Mouse (Mus musculus): ENCODE measurements around the gene Ganab.
"Not testable (repeated sequence)": the region's sequence is repeated elsewhere in the genome, so short reads cannot be mapped to it uniquely, and the experiment has no call there.

Ganab gene

DNA sequence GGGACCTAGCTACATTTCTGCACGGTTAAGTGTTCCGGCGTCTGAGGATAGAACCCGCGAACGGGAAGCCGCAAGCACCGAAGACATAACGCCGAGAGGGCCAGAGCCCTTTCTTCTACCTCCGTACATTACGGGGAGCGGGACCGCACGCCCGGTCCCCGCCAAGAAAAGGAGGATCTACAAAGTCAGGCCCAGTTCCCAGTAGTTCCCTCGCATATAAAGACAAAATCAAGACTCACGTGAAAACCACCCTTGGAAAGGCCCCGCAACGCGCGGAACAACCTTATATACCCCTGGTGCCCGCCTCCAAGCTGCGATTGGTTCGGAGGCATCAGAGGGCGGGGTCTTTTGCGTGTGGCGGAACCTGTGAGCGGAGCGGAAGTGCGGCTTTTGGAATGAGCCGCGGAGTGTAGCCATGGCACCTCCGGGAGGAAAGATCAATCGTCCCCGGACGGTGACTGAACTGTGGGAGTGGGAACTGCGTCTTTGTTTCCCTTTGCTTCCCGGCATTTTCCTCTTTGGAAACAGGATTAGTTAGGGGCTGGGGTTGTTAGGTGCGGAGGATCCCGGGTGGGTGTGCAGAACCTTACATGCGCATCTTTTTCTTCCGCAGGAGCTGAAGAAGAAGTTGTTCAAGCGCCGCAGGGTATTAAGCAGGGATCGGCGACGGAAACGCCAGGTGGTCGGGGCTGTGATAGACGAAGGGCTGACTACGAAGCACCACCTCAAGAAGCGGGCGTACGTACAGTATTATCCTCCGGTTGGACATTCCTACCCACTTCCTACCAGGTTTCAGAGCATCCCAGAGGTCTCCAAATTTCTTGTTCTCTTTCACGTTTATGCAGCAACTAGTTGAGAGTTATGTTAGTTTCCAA lies 9.1 kb upstream of the Ganab start, which contains the start of the genes 1810009A15Rik and Gm49416:
1810009A15Rik (plus strand) TSS at position 343 of the 875 bp plus-strand sequence.
Gm49416 (plus strand) TSS at position 416 of the 875 bp plus-strand sequence.
- peak; percentile 97 for DNase-seq (ENCODE audit: low spot score)

DNA sequence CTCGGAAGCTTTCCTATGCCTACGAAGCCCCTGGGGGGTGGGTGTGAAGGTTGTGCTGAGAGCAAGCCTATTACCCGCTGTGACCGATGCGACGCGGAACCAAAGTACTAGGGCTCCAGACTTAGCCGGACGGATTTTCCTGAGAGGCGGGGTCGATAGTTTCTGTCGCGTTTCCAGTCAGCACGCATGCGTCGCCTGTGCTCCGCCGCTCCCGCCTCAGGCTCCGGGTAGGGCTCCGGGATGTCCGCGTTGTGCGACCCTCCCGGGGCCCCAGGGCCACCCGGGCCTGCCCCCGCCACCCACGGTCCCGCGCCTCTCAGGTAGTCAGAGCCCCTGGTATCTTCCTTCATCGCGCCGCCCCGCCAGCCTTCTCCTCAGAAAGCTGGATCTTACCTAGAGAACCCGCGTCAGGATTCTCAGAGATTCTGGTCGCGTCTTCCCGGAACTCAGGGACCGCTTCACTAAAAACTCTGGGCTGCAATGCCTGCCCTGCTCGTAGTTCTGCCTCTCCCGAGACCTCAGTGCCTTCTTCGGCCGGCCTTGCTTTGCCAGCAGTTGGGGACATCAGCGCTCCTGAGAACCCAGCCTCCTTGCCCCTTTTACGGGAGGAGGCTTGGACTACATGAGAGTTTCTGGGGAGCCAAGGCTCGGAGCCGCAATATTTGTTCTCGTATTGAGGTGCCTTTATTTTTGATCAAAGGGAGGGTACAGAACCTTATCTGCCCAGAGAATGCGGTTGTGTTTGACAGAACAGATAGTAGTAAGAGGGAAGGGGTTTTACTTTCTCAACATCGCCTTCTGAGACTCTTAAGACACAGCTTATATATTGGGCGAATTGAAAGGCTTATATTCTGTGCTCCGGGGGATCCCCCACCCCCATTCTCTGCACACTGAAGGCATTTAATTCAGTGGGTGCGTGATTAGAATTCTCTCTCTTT lies 4.8 kb upstream of the Ganab start, which contains the start of gene Ints5:
Ints5 (plus strand) TSS at position 177 of the 938 bp plus-strand sequence.
- peak; percentile 88 for DNase-seq (ENCODE audit: low spot score)

DNA sequence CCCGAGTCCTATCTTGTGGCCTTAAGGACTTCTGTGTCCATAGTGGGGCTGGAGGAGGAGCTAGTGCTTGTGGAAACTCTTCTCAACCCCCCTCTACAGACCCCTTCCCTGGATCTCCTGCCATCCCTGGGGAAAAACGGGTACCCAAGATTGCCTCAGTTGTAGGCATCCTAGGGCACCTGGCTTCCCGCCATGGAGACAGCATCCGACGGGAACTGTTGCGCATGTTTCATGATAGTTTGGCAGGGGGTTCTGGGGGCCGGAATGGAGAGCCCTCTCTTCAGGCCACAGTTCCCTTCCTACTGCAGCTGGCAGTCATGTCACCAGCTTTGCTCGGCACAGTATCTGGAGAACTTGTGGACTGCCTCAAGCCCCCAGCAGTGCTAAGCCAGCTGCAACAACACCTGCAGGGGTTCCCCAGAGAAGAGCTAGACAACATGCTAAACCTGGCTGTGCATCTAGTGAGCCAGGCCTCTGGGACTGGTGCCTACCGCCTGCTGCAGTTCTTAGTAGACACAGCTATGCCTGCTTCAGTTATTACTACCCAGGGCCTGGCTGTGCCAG lies 2.4 kb upstream of the Ganab start:
- DNase-seq (ENCODE audit: low spot score) = no peak

DNA sequence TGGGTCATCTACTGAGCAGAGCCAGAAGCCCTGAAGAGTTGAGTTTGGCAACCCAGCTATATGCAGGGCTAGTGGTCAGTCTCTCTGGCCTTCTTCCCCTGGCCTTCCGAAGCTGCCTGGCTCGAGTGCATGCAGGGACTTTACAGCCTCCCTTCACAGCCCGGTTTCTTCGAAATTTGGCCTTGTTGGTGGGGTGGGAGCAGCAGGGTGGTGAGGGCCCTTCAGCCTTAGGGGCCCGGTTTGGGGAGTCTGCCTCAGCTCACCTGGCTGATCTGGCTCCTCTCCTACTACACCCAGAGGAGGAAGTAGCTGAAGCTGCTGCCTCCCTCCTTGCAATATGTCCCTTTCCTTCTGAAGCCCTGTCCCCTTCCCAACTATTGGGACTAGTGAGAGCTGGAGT lies 1.6 kb upstream of the Ganab start:
- DNase-seq (ENCODE audit: low spot score) = not testable (repeated sequence)

DNA sequence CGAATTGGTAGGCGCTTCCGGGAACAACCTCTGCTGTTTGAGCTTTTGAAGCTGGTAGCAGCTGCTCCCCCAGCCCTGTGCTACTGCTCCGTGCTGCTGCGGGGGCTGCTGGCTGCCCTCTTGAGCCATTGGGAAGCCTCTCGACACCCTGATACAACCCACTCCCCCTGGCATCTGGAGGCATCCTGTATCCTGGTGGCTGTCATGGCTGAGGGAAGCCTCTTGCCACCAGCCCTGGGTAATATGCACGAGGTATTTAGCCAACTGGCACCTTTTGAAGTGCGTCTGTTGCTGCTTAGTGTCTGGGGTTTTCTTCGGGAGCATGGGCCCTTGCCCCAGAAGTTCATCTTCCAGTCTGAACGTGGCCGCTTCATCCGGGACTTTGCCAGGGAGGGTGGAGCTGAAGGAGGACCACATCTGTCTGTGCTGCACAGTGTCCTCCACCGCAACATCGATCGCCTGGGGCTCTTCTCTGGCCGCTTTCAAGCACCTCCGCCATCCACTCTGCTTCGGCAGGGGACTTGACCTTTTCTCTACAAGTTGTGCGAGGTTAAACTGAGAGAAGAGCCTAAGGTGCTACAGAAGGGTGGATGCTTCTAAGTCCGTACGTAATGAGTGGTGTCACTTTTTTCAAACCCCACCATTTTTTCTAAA lies 533 bp upstream of the Ganab start:
- not testable (repeated sequence) for DNase-seq (ENCODE audit: low spot score)

DNA sequence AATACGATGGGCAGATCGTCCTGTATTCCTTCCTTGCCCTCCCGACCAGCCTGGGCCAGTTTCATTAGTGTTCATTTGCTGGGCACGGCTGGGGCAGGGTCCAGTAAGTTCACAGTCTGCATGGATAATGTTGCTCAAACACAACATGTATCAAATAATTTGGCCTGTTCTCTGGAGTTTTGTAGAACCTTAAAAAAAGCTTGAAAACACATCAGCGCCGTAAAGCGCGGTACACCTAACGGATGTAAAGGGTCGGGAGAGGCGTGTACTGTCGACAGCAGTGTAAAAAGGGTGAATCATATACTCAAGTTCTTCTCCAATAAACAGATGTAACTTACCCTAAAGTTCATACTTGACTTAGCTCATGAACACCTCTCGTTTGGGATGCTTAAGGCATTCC lies 705 bp downstream of the Ganab start:
- peak; percentile 50 for DNase-seq (ENCODE audit: low spot score)

DNA sequence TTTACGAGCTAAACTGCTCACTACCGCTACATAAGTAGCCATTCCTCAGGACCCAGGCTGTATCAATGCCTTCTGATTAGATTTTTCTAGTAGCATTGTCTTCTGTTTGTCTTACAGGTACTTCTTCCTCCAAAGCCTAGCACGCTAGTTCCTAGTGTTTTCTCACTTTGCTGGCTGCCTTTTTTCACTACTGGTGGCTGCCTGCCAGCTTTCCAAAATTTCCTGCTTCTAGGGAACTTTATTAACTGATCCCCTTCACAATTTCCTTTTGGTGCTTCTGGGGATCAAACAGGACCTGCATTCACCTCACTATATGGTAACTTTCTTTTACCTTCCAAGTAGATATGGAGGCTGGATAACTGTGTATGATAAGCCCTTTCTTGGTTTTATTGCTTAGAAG lies 1.2 kb downstream of the Ganab start:
- no peak for DNase-seq (ENCODE audit: low spot score)

DNA sequence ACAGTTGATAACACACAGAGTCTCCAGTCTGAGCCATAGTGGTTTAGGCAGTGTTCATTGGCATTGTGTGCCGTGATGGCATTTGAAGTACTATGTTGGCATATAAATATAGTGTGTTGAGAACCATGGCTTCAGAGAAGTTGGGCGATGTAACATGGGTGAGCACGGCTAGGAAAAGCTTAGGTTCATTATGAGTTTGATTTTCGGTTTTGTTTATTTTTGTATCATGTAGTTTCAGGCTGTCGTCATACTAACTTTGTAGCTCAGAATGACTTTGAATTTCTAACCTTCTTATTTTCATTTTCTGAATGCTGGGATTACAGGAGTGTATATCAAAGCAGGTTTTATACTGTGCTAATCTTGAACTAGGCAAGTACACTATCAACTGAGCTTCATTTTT lies 5.5 kb downstream of the Ganab start:
- no peak for DNase-seq (ENCODE audit: low spot score)

DNA sequence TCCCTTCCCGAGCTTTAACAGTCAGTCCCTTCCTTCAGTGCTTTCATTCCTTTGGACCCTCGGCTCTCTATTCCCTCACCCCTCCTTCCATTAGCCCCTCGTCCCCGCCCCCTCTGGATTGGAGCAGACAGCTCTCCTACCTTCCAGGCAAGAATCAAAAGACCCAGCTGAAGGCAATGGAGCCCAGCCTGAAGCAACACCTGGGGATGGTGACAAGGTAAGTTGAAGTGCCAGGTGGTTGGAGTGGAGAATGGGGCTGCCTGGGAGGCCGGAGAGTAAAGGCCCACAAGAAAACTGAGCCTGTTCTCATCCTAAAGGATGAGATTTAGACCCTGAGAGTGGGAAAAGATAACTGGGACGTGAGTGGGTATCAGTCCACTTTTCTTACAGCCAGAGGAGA lies 10.7 kb downstream of the Ganab start:
- DNase-seq (ENCODE audit: low spot score) = no peak

DNA sequence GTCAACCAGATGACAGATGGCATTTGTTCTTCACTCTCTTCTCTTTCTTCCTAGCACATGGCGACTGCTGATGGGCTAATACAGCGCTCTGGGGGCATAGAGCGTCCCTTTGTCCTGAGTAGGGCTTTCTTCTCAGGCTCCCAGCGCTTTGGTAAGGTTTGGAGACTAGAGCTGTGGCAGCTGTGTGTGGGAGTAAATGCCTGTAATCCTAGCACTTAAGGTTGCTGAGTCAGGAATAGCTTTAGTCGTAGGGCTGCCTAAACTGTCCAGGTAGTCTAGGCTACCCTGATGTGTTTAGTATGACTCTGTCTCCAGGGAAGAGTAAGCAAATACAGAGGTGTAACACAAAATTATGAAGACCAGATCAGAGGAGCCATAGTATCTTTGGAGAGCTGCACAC lies 13.9 kb downstream of the Ganab start:
- no peak for DNase-seq (ENCODE audit: low spot score)

DNA sequence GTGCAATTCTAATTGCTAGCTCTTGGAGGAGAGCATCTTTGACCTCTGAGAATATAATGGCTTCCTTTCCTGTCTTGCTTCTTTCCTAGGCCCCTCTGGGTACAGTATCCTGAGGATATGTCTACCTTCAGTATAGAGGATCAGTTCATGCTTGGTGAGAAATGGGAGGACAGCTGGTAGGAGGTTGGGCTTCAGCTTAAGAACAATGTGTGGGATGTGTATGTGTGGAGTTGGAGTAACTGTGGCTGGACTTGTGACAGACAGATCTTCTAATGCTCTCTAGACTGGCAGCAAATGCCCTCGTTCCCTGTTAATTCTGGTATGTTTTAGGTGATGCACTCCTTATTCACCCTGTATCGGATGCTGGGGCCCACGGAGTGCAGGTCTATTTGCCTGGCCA lies 16.3 kb downstream of the Ganab start:
- no peak for DNase-seq (ENCODE audit: low spot score)

DNA sequence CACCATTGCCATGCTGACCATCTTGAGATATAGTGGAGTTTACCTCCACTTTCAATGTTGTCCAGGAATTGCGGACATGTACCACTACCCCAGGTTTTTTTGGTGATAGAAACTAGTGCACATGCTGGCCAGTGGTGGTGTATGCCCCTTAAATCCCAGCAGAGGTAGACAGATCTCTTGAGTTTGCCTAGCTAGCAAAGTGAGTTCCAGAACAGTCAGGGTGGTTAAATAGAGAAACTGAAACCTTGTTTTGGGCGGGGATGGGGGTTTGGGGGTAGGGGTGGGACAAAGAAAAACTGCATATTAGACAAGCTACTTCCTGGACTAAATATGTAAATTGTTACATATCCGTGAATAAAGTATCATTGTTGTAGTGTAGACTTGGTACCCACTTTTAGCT lies 21.1 kb downstream of the Ganab start:
- no peak for DNase-seq (ENCODE audit: low spot score)

DNA sequence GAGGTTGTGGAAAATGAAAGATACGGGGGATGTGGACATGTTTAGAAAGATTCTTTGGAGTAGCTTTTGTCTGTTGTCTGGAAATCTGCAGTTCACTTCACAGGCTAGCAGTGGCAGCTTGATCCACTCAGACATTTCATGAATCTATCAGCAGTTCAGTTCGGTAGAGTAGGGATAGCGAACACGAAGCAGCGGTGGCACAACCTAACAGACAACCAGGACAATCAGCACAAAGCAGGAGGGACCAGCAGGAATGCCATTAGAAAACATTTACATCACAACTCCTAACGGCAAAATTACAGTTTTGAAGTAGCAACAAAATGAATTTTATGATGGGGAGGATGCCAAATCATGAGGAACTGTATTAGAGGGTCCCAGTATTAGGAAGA lies 21.8 kb downstream of the Ganab start:
- DNase-seq (ENCODE audit: low spot score) = no peak

DNA sequence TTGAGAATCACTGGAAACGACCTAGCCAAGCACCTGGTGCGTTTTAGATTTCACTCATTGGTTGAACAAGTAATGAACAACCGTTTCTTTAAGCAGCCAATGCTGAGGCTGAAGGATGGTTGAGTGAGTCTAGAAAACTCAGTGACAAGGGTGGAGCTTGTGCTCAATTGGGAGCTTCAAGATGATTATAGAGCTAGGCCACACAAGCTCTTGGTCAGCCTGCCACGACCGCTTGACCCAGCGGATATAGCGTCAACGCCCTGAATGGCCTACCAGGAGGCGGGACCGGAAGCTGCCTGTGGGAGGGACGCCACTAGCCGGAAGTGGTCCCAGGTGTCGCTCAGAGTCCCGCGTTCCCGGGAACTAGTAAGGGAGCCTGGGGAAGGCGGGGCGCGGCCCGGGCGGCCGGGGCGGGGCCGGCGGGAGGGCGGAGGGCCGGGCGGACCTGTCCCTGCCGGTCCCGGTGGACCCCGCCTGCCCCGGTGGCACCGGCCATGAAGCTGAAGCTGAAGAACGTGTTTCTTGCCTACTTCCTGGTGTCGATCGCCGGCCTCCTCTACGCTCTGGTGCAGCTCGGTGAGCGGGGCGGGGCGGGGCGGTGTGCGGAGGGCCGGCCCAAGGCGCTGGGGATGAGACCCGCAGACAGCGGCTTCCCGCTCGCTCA lies 22.3 kb downstream of the Ganab start, which contains the start of gene B3gat3:
B3gat3 (plus strand) TSS at position 302 of the 664 bp plus-strand sequence.
- peak; percentile 90 for DNase-seq (ENCODE audit: low spot score)

DNA sequence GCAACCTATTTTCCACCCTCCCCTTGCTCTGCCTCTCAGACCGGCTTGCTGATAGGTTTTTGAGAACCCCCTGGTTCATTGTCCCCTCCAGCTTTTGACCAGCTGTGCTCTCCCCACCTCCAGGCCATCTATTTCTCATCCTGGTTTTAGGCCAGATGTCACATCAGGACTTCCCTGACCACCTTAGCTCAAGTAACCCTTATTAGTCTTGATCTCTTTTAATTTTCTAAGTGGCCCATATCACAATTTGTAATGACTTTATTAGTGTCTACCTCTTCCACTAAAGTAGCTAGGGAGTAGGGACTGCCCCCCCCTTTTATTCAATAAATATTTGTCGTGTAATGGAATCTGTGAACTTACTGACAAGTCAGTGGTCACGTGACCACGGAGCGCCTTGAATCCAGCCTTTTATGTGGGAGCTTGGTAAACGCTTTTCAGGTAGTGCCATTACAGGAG lies 23.0 kb downstream of the Ganab start:
- DNase-seq (ENCODE audit: low spot score) = peak; percentile 75

DNA sequence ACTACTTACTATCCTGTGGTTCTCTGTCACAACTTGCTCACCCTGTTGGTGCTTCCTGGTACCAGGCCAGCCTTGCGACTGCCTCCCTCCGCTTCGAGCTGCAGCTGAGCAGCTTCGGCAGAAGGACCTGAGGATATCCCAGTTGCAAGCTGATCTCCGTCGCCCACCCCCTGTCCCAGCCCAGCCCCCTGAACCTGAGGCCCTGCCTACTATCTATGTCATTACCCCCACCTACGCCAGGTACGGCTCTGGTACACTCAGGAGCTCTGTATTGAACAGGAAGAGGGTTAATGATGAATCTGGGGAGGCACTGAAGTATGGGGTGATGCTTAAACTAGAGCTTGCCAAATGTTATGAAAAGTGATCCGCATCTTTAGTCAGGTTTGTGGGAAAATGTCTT lies 23.9 kb downstream of the Ganab start:
- DNase-seq (ENCODE audit: low spot score) = no peak

DNA sequence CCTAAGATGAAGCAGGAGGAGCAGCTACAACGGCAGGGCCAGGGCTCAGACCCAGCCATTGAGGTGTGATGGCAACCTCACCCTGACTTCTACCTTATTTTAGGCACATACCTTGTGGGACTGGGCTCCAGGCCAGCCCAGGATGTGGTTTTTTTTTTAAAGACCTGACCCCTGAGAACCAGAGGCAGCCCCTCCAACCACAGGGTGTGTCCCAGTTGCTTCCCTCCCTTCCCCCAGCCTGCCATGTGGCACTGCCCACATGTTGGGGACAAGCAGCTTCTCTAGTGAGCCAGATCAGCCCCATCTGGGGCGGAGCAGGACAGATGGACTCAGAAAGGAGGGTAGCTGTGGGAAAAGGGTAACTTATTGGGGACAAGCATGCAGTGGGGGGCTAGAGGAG lies 28.9 kb downstream of the Ganab start:
- DNase-seq (ENCODE audit: low spot score) = no peak

DNA sequence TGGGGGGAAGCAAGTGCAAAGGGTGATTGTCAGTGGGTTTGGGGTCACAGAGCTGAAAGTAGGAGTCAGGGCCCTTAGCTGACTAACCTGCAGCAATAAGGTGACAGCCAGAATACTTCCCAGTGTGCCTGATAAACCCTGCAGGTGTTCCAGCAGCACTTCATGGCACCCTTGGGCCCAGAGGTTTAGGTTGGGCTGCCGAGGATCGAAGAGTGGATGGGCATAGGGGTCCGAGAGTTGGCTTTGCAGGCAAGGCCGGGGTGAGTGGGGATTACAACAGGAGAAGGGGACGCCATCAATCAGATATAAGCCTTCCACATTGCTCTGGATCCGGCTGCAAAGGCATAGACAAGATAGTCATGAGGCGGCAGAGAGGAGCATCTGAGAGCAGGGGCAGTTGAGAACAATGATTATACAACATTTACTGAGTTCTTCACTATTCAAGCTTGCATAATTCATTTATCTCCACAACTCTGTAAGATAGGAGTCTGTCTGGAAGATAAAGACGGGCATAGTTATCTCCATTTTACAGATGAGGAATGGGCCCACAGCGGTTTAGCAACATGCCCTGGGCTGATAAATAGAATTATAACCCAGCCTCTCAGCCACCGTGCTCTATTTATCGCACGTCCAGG lies 30.1 kb downstream of the Ganab start:
- DNase-seq (ENCODE audit: low spot score) = no peak

DNA sequence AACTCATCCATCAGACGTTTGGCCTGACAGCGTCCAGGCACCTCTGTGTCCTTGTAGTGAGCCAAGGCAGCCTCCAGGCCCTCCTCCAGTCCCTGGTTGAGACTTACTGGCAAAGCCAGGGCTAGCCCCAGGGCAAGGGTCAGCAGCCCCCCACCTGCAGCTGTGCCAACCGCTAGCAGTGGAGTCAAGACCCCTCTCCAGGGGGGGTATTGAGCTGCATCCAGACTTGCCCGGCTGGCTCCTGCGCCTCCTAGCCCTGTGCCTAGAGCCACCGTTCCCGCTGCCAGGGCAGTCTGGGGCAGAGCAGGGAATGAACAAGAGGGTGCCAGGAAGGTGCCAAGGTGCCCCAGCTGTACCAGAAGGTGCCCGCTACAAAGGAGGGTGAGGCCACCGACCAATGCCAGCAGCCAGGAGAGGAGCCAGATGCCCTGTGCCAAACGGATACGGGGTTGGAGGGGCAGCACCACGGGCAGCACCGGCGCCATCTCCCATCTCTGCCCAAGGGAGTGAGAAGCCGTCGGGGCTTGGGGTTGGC lies 30.9 kb downstream of the Ganab start:
- DNase-seq (ENCODE audit: low spot score) = no peak
